Mouse (Mus musculus) embryonic fibroblast, embryonic 13.5 days (primary cell): ENCODE data around the gene Tbc1d2. TPM values are rescaled to one million over a fixed set of nuclear protein-coding genes. Genes with fewer than 3 reads are reported as not detected.
"Not testable (repeated sequence)": the region's sequence is repeated elsewhere in the genome, so short reads cannot be mapped to it uniquely, and the experiment has no call there.

Source experiments
- H3K27ac ChIP-seq: 2 replicates; pipeline ENCODE4 v1.5.1; 2012; ENCODE audit warnings: low read length, control low read depth, inconsistent platforms; ENCODE audit not compliant: insufficient read depth
- H3K4me1 ChIP-seq: 2 replicates; pipeline ENCODE4 v1.6.1; 2011; ENCODE audit warnings: low read length; ENCODE audit not compliant: control insufficient read depth, insufficient read depth
- H3K4me3 ChIP-seq: 2 replicates; pipeline ENCODE4 v1.5.1; 2011; ENCODE audit warnings: mild to moderate bottlenecking, control low read depth, low read length; ENCODE audit not compliant: insufficient read depth
- CTCF ChIP-seq: IDR thresholded peaks from 2 replicates; pipeline ENCODE4 v1.5.1; 2011; ENCODE audit warnings: mild to moderate bottlenecking, control low read depth, low read length, moderate library complexity, borderline replicate concordance; ENCODE audit not compliant: insufficient read depth
- POLR2A ChIP-seq: IDR thresholded peaks from 2 replicates; pipeline ENCODE4 v1.6.1; 2011; ENCODE audit warnings: low read depth, mild to moderate bottlenecking, control low read depth, low read length, moderate library complexity
- polyA plus RNA-seq: library from polyadenylated mRNA; stranded (reverse); fragments of >200 nt; gene quantifications from 2 replicates; pipeline ENCODE4 v1.2.4, GENCODE M21; 2011; ENCODE audit warnings: low read depth; ENCODE audit not compliant: missing spikeins, insufficient read length

The Tbc1d2 gene
- polyA plus RNA-seq, 1 experiment = 5.6 TPM

- H3K27ac ChIP-seq = no peak overlapping the region
- H3K4me3 ChIP-seq = no peak overlapping the region
- H3K4me1 ChIP-seq = no peaks in the 10 kb centered on the region
- TF ChIP-seq CTCF (no peak), POLR2A (no peak)
Measured at GRCm38 (mm10) chr4:46596398-46596797, 53.6 kb downstream of the Tbc1d2 start.

DNA sequence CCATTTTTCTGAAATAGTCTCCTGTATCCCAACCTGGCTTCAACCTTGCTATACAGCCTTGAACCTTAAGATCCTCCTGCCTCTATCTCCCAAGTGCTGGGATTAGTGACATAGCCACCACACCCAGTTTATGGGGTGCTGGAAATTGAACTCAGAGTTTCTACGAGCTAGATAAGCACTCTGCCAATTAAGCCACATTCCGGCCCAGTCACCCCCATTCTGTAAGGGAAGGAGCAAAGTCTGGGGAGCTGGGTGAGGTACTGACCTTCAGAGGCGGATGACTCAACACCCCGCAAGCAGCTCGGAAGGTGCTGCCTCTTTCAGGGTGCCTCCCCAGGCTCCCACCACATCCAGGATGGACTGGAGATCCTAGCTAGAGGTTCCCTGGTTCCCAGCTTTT, 55.9 kb downstream of the Tbc1d2 start:
- Histone ChIP-seq H3K4me1 (no peaks in the 10 kb centered on the region), H3K4me3 (no peak overlapping the region), H3K27ac (no peak overlapping the region)
- TF ChIP-seq CTCF (no peak), POLR2A (no peak)

GRCm38 (mm10) chr4:46593472-46593871, 56.5 kb downstream of the Tbc1d2 start:
- no peak overlapping the region for H3K4me3 ChIP-seq
- TF ChIP-seq CTCF = no peak
- no peak for TF ChIP-seq POLR2A
- no peak overlapping the region for H3K27ac ChIP-seq
- H3K4me1 ChIP-seq = no peaks in the 10 kb centered on the region

DNA sequence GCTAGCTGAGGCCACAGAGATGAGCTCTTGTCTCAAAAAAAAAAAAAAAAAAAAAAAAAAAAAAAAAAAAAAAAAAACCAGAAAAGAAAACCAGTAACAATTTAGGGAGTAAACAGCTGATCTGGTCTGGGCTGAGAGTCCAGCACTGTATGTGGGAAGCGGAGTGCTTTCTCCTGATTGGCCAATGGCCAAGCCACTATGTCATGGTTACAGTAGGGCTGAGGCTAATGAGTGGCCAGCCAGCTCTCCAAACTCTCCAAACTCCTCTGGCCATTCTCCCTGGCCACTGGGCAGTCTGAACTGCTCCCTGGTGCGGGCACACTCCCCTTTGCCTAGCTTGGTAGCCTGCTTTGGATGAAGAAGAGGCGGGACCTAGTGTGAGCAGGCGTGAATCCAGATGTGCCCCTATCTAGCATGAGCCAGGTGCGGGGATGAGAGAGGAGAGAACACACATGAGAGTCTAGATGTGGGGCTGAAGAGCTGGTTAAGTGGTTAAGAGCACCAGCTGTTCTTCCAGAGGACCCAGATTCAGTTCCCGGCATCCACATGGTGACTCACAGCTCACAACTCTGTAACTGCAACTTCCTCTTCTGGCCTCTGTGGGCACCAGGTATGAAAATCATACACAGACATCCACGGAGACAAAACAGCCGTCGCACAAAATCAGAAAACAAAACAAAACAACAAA, 58.0 kb downstream of the Tbc1d2 start:
- no peak overlapping the region for H3K4me3 ChIP-seq
- no peaks in the 10 kb centered on the region for H3K4me1 ChIP-seq
- H3K27ac ChIP-seq = no peak overlapping the region
- no peak for TF ChIP-seq CTCF
- TF ChIP-seq POLR2A = no peak

- Histone ChIP-seq H3K4me1 (no peaks in the 10 kb centered on the region), H3K4me3 (no peak overlapping the region), H3K27ac (no peak overlapping the region)
- TF ChIP-seq POLR2A (no peak), CTCF (no peak)
Measured at GRCm38 (mm10) chr4:46590810-46591209, 59.2 kb downstream of the Tbc1d2 start.

- Histone ChIP-seq H3K4me3 (no peak overlapping the region), H3K27ac (no peak overlapping the region), H3K4me1 (no peaks in the 10 kb centered on the region)
- TF ChIP-seq CTCF (no peak), POLR2A (no peak)
Measured at GRCm38 (mm10) chr4:46589946-46590684, 59.9 kb downstream of the Tbc1d2 start.

DNA sequence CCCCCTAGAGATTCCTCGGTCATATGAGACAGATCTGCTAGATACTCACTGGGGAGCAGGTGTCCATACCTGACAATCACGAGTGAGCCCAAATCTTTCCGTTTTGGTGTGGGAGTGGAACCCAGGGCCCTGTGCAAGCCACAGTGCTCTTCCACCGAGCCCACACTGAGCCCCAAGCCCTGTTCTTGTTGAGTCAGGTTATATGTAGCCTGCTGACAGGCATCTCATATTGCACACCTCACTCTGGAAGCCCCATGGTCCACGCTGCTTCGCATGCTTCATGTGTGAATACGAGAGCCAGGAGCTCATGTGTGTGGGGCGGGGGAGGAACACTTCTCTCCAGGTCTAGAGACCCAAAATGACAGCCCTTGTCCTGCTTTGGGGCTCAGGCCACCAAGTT, 60.9 kb downstream of the Tbc1d2 start:
- H3K4me1 ChIP-seq = no peaks in the 10 kb centered on the region
- no peak overlapping the region for H3K27ac ChIP-seq
- H3K4me3 ChIP-seq = no peak overlapping the region
- TF ChIP-seq CTCF = no peak
- TF ChIP-seq POLR2A = no peak

- TF ChIP-seq POLR2A (no peak), CTCF (no peak)
- no peaks in the 10 kb centered on the region for H3K4me1 ChIP-seq
- H3K27ac ChIP-seq = no peak overlapping the region
- no peak overlapping the region for H3K4me3 ChIP-seq
Measured at GRCm38 (mm10) chr4:46586473-46586872, 63.5 kb downstream of the Tbc1d2 start.

- TF ChIP-seq CTCF (no peak), POLR2A (no peak)
- no peak overlapping the region for H3K27ac ChIP-seq
- H3K4me1 ChIP-seq = no peaks in the 10 kb centered on the region
- no peak overlapping the region for H3K4me3 ChIP-seq
Measured at GRCm38 (mm10) chr4:46585811-46586190, 64.2 kb downstream of the Tbc1d2 start.

- TF ChIP-seq CTCF (no peak), POLR2A (no peak)
- Histone ChIP-seq H3K4me3 (no peak overlapping the region), H3K4me1 (no peaks in the 10 kb centered on the region), H3K27ac (no peak overlapping the region)
Measured at GRCm38 (mm10) chr4:46585041-46585810, 64.8 kb downstream of the Tbc1d2 start.

DNA sequence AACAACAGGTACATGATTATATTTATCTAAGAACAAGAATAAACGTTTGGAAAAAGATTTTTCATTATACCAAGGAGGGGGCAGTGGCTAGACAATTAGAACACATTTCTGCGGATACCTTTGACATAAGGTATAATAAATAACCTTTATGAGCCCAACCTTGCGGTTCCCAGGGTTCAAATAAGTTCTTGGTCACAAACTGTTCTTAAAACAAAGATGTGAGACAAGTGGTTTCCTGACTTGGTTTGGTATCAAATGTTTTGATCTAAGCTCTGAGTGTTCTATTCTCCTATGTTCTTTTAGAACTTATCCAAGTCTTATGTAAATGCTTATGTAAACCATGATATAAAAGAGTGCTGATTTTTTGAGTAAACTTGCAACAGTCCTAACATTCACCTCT, 65.5 kb downstream of the Tbc1d2 start:
- not testable (repeated sequence) for H3K27ac ChIP-seq, H3K4me3 ChIP-seq, H3K4me1 ChIP-seq

DNA sequence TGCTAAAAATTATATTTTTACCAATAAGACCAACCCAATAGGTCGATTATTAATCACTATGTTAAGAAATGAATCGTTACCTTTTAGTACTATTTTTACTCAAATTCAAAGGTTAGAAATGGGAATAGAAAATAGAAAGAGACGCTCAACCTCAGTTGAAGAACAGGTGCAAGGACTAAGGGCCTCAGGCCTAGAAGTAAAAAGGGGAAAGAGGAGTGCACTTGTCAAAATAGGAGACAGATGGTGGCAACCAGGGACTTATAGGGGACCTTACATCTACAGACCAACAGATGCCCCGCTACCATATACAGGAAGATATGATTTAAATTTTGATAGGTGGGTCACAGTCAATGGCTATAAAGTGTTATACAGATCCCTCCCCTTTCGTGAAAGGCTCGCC, 65.9 kb downstream of the Tbc1d2 start:
- H3K4me1 ChIP-seq, H3K27ac ChIP-seq, H3K4me3 ChIP-seq: not testable (repeated sequence)

- not testable (repeated sequence) for H3K27ac ChIP-seq, H3K4me1 ChIP-seq, H3K4me3 ChIP-seq
Measured at GRCm38 (mm10) chr4:46582024-46582423, 68.0 kb downstream of the Tbc1d2 start.

DNA sequence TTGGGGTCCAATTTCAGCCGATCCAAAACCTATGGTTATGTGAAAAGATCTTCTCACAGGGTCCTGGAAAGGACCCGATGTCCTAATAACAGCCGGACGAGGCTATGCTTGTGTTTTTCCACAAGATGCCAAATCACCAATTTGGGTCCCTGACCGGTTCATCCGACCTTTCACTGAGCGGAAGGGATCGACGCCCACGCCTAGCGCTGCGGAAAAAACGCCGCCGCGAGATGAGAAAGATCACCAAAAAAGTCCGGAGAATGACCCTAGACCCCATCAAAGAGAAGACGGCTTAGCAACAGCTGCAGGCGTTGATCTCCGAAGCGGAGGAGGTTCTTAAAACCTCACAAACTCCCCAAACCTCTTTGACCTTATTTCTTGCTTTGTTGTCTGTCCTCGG, 68.4 kb downstream of the Tbc1d2 start:
- not testable (repeated sequence) for H3K27ac ChIP-seq, H3K4me3 ChIP-seq, H3K4me1 ChIP-seq

- not testable (repeated sequence) for H3K4me1 ChIP-seq, H3K4me3 ChIP-seq, H3K27ac ChIP-seq
Measured at GRCm38 (mm10) chr4:46580799-46581243, 69.2 kb downstream of the Tbc1d2 start.
